Mouse (Mus musculus): ENCODE data around the gene Gm43517.

Gene Gm43517

DNA sequence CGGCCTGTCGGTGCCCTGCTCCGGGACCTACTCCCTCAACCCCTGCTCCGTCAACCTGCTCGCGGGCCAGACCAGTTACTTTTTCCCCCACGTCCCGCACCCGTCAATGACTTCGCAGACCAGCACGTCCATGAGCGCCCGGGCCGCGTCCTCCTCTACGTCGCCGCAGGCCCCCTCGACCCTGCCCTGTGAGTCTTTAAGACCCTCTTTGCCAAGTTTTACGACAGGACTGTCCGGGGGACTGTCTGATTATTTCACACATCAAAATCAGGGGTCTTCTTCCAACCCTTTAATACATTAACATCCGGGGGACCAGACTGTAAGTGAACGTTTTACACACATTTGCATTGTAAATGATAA lies 637 bp downstream of the Gm43517 start:
- DNase-seq (ENCODE audit: low spot score) = no peak

DNA sequence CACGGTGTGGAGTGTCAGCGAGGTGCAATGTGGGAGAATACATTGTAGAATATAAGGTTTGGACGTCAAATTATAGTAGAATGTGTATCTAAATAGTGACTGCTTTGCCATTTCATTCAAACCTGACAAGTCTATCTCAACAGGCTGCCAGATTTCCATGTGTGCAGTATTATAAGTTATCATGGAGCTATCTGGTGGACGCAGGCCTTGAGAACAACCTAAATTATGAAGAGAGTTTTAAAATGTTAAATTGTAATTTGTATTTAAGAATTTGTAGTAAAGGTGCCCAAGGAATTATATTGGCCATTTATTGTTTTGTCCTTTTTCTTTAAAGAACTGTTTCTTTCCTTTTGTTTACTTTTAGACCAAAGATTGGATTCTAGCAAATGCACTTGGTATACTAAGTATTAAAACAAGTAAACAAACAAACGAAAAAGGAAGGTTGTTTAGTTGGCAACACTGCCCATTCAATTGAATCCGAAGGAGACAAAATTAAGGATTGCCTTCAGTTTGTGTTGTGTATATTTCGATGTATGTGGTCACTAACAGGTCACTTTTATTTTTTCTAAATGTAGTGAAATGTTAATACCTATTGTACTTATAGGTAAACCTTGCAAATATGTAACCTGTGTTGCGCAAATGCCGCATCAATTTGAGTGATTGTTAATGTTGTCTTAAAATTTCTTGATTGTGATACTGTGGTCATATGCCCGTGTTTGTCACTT lies 1.3 kb downstream of the Gm43517 start:
- no peak for DNase-seq (ENCODE audit: low spot score)

DNA sequence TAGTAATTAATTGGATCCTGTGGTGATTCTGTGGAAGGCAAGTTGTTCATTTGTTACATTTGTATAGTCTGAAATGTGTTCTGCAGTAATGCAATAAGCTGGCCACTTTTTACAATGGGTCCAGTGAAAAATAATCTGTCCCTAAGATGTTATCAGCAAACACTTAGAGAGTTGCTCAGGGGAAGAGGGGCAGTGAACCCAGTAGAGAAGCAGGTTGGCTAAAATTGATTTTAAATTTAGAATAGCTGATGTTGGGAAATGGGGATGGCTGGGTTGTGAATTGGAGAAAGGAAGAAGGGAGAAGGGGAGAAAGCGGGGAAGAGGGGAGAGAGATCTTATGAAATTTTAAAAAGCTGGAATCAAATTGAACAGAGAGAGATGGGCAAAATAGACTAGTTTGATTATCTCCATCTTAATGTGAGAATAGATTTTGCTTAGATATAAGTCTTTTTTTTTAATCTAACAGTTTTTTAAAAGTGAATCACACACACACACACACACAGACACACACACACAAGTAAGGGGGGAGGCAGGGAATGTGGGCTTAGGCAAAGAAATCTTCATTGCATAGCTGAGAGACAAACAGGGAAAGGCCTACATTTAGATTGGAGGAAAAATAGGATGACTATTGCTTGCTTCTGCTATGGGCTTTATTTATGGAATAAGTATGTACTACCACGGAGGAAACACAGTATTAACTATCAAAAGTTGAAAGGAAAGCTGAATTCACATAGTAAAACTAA lies 3.1 kb downstream of the Gm43517 start:
- no peak for DNase-seq (ENCODE audit: low spot score)

GRCm38 (mm10) chr12:49389666-49390065 lies 4.7 kb downstream of the Gm43517 start:
- DNase-seq (ENCODE audit: low spot score) = no peak

GRCm38 (mm10) chr12:49390257-49390656 lies 5.3 kb downstream of the Gm43517 start:
- no peak for DNase-seq (ENCODE audit: low spot score)

DNA sequence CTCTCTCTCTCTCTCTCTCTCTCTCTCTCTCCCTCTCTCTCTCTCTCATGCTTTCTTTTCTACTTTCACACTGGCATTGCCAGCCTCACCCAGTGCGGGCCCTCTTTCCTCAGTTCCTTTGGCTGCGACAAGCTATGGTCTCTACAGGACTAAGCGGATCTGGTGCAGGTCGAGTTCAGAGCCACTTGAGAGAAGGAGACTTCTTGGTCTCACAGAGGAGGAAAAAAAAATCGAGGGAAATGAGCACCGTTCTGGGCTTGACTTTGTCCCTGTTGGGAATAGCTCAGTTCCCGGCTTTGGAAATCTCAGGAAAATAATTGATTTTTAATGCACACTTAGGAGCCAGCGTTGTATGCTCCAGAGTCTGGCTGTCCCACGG lies 5.9 kb downstream of the Gm43517 start:
- DNase-seq (ENCODE audit: low spot score) = no peak

- peak; percentile 55 for DNase-seq (ENCODE audit: low spot score)
Observed at GRCm38 (mm10) chr12:49391305-49392040, 6.5 kb downstream of the Gm43517 start.

GRCm38 (mm10) chr12:49392041-49392390 lies 7.0 kb downstream of the Gm43517 start:
- DNase-seq (ENCODE audit: low spot score) = no peak

GRCm38 (mm10) chr12:49392876-49393275 lies 7.9 kb downstream of the Gm43517 start:
- DNase-seq (ENCODE audit: low spot score) = no peak

- no peak for DNase-seq (ENCODE audit: low spot score)
Observed at GRCm38 (mm10) chr12:49393639-49394038, 8.7 kb downstream of the Gm43517 start.

DNA sequence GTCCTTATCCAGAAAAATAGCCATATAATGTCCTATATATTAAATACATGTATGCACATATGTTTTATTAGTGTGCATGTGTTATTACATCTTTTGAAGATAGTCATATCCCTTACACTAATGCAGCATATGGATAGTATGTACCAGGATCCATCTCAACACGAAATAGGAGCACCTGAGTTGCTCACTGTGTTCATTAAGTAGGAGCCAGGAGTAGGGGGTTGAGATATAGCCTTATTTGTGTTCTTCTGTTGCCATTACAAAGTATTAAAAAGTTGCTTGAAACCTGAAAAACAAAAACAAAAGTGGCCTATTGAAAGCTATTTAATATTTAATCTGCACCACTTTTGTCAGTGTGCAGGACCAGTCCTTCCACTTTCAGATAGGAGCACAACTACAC lies 9.2 kb downstream of the Gm43517 start:
- DNase-seq (ENCODE audit: low spot score) = no peak

DNA sequence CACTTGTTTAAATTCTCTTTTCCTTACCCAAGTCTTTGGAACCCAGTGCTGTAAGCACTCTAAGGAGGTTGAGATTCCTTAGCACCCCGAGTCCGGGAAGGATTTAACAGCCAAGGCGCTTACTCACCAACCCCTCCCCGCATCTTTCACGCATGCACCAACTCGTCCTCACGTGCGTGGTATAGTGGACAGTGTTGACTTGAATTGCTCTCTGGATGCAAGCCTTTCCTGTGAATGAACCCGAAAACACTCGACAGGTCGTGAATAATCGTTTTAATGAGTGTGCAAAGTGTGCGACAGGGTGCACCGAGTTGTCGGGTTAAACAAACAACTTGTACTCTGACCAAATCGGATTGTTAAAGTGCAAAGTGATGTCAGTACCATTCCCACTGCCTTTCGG lies 9.9 kb downstream of the Gm43517 start:
- DNase-seq (ENCODE audit: low spot score) = no peak

DNA sequence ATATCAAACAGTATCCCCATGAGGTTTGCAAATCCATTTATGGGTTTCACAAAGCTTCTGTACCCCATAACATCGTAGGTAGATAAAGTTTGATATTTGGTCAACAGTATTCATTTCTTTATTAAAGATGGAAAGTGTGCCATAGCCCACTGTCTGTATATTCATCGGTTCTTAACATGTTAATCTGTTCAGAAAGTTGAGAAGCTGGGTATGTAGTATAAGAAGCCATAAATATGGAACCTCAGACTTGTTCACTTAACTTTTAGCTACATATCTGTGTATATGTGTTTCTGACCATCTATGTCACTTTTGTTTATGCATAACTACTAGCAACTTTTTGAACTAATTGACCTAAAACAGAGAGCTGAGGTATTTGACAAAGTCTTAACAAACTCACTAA lies 11.0 kb downstream of the Gm43517 start:
- no peak for DNase-seq (ENCODE audit: low spot score)

DNA sequence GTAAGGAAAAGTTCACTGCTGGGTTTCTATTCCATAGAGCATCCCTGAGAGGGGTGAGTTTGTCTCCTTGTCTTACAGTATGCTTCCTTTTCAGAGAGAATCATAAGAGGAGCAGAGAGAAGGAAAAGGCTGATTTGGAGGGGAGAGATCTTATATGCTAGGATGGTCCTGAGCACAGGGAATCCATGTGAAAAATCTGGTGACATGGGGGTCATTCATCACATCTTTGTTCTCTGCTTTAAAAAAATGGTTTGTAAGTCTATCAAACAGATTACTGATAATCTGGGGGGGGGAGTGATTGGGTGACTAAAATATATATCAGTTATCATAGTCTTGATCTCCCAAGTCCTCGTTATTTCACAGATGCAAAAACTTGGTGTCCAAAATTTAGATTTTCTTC lies 11.8 kb downstream of the Gm43517 start:
- no peak for DNase-seq (ENCODE audit: low spot score)

DNA sequence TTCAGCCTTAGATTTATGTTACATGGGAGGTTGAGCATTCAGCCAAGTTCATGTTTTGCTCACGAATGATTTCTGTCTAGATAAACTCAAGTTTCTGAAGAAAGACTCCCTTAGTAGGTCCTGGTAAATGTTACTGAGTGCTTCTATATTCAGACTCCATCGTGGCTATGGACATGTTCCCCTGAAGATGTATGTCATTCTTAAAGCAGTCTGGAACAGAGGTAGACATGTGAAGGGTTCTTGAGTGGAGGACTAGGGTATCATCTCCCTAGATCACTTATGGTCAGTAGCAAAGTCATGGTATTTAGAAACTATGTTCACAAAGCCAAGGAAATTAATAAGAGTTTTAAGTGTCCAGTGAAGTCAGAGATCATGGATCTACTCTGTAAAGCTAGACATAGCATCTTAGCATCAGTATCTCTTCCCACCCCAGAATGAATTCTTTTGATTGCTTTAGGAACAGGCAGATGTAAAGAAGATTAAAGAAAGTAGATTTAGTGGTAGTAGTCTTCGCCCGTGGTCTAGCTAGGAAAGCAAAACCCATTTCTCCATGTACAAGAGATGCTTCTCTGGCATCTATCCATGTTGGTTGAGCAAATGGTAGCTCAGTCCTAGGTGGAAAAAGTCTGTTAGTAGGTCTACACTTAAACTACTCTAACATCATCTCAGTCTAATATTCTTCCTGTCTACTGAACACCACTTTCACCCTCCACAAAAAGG lies 12.6 kb downstream of the Gm43517 start:
- no peak for DNase-seq (ENCODE audit: low spot score)

GRCm38 (mm10) chr12:49398163-49398540 lies 13.2 kb downstream of the Gm43517 start:
- DNase-seq (ENCODE audit: low spot score) = no peak

DNA sequence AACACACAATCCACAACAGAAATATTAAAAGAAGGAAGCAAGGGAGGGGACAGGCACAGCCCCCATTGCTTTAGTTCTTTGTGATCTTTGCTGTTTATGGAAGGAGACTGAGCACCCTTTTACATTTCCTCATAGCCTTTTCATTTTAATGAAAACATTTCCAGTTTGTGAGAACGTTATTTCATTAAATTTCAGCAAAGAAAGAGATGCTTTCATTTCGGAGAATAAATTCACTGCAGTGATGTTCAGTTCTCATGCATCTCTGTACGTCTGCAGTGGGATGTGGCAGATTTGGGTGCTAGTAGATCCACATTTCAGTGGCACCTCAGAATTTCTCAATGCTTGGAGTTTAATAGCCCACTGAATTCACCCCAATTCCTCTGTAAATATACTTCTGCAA lies 13.7 kb downstream of the Gm43517 start:
- DNase-seq (ENCODE audit: low spot score) = no peak

GRCm38 (mm10) chr12:49399611-49400010 lies 14.6 kb downstream of the Gm43517 start:
- DNase-seq (ENCODE audit: low spot score) = no peak

- DNase-seq (ENCODE audit: low spot score) = no peak
Observed at GRCm38 (mm10) chr12:49400036-49400852, 15.3 kb downstream of the Gm43517 start.

GRCm38 (mm10) chr12:49400853-49401118 lies 15.8 kb downstream of the Gm43517 start:
- DNase-seq (ENCODE audit: low spot score) = no peak

DNA sequence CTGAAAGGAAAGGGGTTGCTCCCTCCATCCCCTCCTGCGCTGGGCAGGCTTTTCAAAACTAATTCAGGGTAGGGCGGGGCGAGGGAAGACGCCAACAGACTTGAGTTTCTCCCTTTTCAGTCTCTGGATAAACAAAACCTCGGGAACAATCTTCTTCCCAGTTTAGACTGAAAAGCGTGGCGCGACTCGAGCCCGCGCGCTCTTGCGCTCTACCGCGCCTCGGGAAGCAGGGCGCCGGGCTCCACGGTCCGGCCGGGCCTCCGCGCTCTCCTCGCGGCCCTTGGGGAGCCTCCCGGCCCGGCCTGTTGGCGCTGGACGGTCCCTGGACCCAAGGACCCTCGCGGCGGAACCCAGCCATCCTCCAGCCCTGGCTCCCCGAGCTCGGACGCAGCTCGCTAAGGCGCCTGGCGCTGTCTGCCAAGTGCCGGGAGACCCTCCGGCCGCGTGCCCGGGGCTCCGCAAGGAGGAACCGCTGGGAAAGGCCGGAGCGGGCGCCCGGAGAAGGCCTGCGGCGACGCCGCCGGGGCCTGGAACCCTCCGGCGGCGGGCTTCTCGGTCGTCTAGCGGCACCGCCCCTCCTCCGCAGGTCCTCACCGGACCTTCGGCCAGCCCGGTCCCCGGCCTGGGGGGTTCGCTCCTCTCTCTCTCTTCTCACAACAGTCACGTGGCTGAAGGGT lies 16.3 kb downstream of the Gm43517 start:
- DNase-seq (ENCODE audit: low spot score) = peak; percentile 25

GRCm38 (mm10) chr12:49401796-49402130 lies 16.8 kb downstream of the Gm43517 start:
- no peak for DNase-seq (ENCODE audit: low spot score)
